ENCODE assay signal across 25 mouse cellular contexts in the genomic region with DNA sequence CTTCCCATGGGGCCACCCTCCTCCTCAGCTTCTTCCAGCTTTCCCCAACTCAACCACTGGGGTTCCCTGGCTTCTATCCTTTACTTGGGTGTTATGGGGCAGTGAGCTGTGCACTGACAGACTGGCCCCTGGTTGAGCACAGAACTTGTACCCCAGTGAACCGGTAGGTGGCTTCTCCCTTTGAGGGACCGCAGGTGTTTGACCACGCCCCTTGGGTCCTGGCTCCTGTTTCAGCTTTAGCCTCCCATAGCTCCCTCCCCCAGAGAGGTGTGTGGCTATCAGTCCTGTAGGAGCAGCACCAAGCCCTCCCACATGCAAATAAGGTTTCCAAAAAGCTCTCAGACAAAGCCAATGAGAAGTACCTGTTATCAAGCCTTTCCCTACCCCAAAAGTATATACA.
A peak's percentile ranks its signal among the peaks of the same experiment; 100 is the strongest.
DNase-seq lines count a peak whose midpoint lies in the region; ATAC-seq lines count a peak whose summit lies in the region.
"Had no signal": no experiment of that assay in that cellular context is flagged by ENCODE, and none has a peak within 500 bp of the region (broad histone marks: within the 10 kb centered on the region; RNA-seq: fewer than 3 reads in every experiment).

No protein-coding gene starts in this region.

- no peaks in the 10 kb centered on the region for H3K9me3 ChIP-seq in forebrain, embryonic 12.5 days
- no peaks in the 10 kb centered on the region for H3K9me3 ChIP-seq in forebrain, embryonic 16.5 days (ENCODE audit: control insufficient read depth, low read length)
- H3K9me3 ChIP-seq in midbrain, embryonic 14.5 days (ENCODE audit: control insufficient read depth, low read length), result no peaks in the 10 kb centered on the region
- H3K9me3 ChIP-seq in midbrain, embryonic 11.5 days (ENCODE audit: control insufficient read depth, low read length), result no peaks in the 10 kb centered on the region
- H3K9me3 ChIP-seq: forebrain, embryonic 10.5 days; G1E; heart, embryonic 10.5 days; hindbrain, embryonic 10.5 days; hindbrain, embryonic 15.5 days had no signal

- no peak overlapping the region for H3K9ac ChIP-seq in forebrain, embryonic 12.5 days
- H3K9ac ChIP-seq in forebrain, embryonic 16.5 days (replicated peaks; ENCODE audit: low read depth, low read length), result no peak overlapping the region
- no peak overlapping the region for H3K9ac ChIP-seq in midbrain, embryonic 14.5 days (replicated peaks; ENCODE audit: low read length)
- H3K9ac ChIP-seq in midbrain, embryonic 11.5 days (ENCODE audit: low read length), result no peak overlapping the region
- H3K9ac ChIP-seq: hindbrain, embryonic 15.5 days had no signal

- no peak for DNase-seq in midbrain, embryonic 14.5 days
- DNase-seq in midbrain, embryonic 11.5 days (ENCODE audit: low spot score, missing footprints), result no peak
- DNase-seq in ES-CJ7 (ENCODE audit: low read depth, low spot score) (peak; percentile 66), ZHBTc4 (ENCODE audit: low read depth, low spot score) (peak; percentile 77)
- DNase-seq in kidney, adult 8-10 months, result no peak
- DNase-seq in T-cell, adult 2 months (ENCODE audit: low spot score), result no peak
- DNase-seq: adrenal gland, postnatal 10 days; adrenal gland, postnatal 36 days; cerebellum, adult 18-20 months; cerebellum, adult 9-10 months; cerebellum, postnatal 14 days; gastrocnemius, postnatal 25 days; heart, adult 2 months; heart, postnatal 10 days; heart, postnatal 36 days; kidney, adult 11 months had no signal

- H3K4me3 ChIP-seq in forebrain, embryonic 12.5 days (replicated peaks), result no peak overlapping the region
- H3K4me3 ChIP-seq in forebrain, embryonic 16.5 days (replicated peaks; ENCODE audit: low read length), result no peak overlapping the region
- H3K4me3 ChIP-seq in midbrain, embryonic 14.5 days (replicated peaks; ENCODE audit: low read depth, low read length), result no peak overlapping the region
- no peak overlapping the region for H3K4me3 ChIP-seq in midbrain, embryonic 11.5 days (ENCODE audit: low read depth, low read length)
- H3K4me3 ChIP-seq: forebrain, embryonic 10.5 days; heart, adult 2 months; heart, embryonic 10.5 days; hindbrain, embryonic 10.5 days; hindbrain, embryonic 15.5 days had no signal

- H3K4me1 ChIP-seq in forebrain, embryonic 12.5 days, result no peaks in the 10 kb centered on the region
- H3K4me1 ChIP-seq in forebrain, embryonic 16.5 days (replicated peaks; ENCODE audit: control insufficient read depth, insufficient read depth, low read length), result no peaks in the 10 kb centered on the region
- H3K4me1 ChIP-seq in midbrain, embryonic 14.5 days (ENCODE audit: control insufficient read depth, insufficient read depth, low read length), result no peaks in the 10 kb centered on the region
- no peaks in the 10 kb centered on the region for H3K4me1 ChIP-seq in midbrain, embryonic 11.5 days (ENCODE audit: control insufficient read depth, insufficient read depth, low read length)
- H3K4me1 ChIP-seq: forebrain, embryonic 10.5 days; heart, embryonic 10.5 days; hindbrain, embryonic 10.5 days; hindbrain, embryonic 15.5 days had no signal

- no peaks in the 10 kb centered on the region for H3K36me3 ChIP-seq in forebrain, embryonic 12.5 days (replicated peaks)
- no peaks in the 10 kb centered on the region for H3K36me3 ChIP-seq in forebrain, embryonic 16.5 days (ENCODE audit: control insufficient read depth, insufficient read depth)
- H3K36me3 ChIP-seq in midbrain, embryonic 14.5 days (ENCODE audit: control insufficient read depth, insufficient read depth, low read length), result no peaks in the 10 kb centered on the region
- no peaks in the 10 kb centered on the region for H3K36me3 ChIP-seq in midbrain, embryonic 11.5 days (ENCODE audit: control insufficient read depth, insufficient read depth, low read length)
- H3K36me3 ChIP-seq: forebrain, embryonic 10.5 days; G1E; heart, embryonic 10.5 days; hindbrain, embryonic 10.5 days; hindbrain, embryonic 15.5 days had no signal

- 0 out of 2 replicates have a peak, but pooled peaks have one; percentile 17 for ATAC-seq in forebrain, embryonic 12.5 days (ENCODE audit: low FRiP score)
- ATAC-seq in forebrain, embryonic 16.5 days, result no peak
- peak; percentile 14; the same call in 1 of the 2 replicates for ATAC-seq in midbrain, embryonic 14.5 days (ENCODE audit: low FRiP score, low TSS enrichment)
- ATAC-seq in midbrain, embryonic 11.5 days (ENCODE audit: low FRiP score), result no peak
- ATAC-seq: forebrain, embryonic 14.5 days; Patski had no signal

- WGBS in forebrain, embryonic 12.5 days, result 60% methylated on average over 3 of the region's 3 CpGs
- WGBS in forebrain, embryonic 16.5 days, result 57% methylated on average over 3 of the region's 3 CpGs
- 58% methylated on average over 3 of the region's 3 CpGs for WGBS in midbrain, embryonic 14.5 days
- 48% methylated on average over 3 of the region's 3 CpGs for WGBS in midbrain, embryonic 11.5 days

- no peak overlapping the region for H3K4me2 ChIP-seq in forebrain, embryonic 12.5 days
- H3K4me2 ChIP-seq in forebrain, embryonic 16.5 days (ENCODE audit: low read length), result no peak overlapping the region
- no peak overlapping the region for H3K4me2 ChIP-seq in midbrain, embryonic 14.5 days (ENCODE audit: low read length)
- no peak overlapping the region for H3K4me2 ChIP-seq in midbrain, embryonic 11.5 days
- H3K4me2 ChIP-seq: hindbrain, embryonic 15.5 days had no signal

- no peak overlapping the region for H3K27ac ChIP-seq in forebrain, embryonic 12.5 days
- H3K27ac ChIP-seq in forebrain, embryonic 16.5 days (ENCODE audit: low read length), result no peak overlapping the region
- no peak overlapping the region for H3K27ac ChIP-seq in midbrain, embryonic 14.5 days (replicated peaks; ENCODE audit: low read depth, low read length)
- H3K27ac ChIP-seq in midbrain, embryonic 11.5 days (ENCODE audit: low read depth, low read length), result no peak overlapping the region
- H3K27ac ChIP-seq: forebrain, embryonic 10.5 days; heart, adult 2 months; heart, embryonic 10.5 days; hindbrain, embryonic 10.5 days; hindbrain, embryonic 15.5 days had no signal

- no peaks in the 10 kb centered on the region for H3K27me3 ChIP-seq in forebrain, embryonic 12.5 days
- no peaks in the 10 kb centered on the region for H3K27me3 ChIP-seq in forebrain, embryonic 16.5 days (replicated peaks; ENCODE audit: control insufficient read depth, insufficient read depth, low read length)
- H3K27me3 ChIP-seq in midbrain, embryonic 14.5 days (ENCODE audit: control insufficient read depth, insufficient read depth, low read length), result no peaks in the 10 kb centered on the region
- no peaks in the 10 kb centered on the region for H3K27me3 ChIP-seq in midbrain, embryonic 11.5 days (ENCODE audit: control insufficient read depth, insufficient read depth, low read length)
- H3K27me3 ChIP-seq: hindbrain, embryonic 15.5 days; Patski had no signal

Comparison
In these comparisons a context has a peak if more than half of its experiments do, and no peak if none do; other contexts are left out.
1. ATAC-seq: peak in forebrain, embryonic 12.5 days (single experiment) and midbrain, embryonic 14.5 days (single experiment); none in forebrain, embryonic 16.5 days (single experiment) and midbrain, embryonic 11.5 days (single experiment).
2. DNase-seq: peak in ES-CJ7 (single experiment) and ZHBTc4 (single experiment); none in midbrain, embryonic 14.5 days (single experiment), midbrain, embryonic 11.5 days (single experiment), kidney, adult 8-10 months (0 of 2) and T-cell, adult 2 months (single experiment).